Mouse (Mus musculus) lung, postnatal 0 days (tissue): ENCODE measurements around the gene Gltp. TPM values are rescaled to one million over a fixed set of nuclear protein-coding genes. Genes with fewer than 3 reads are reported as not detected.

Experiments
- ATAC-seq: fragments of 200-750 bp; cut with Nextera tagmentation; 2 replicates; pipeline ENCODE4 v1.8.0; 2017; ENCODE audit warnings: moderate library complexity
- DNase-seq: peaks from one replicate; pipeline ENCODE4 v3.0.0-alpha.2; 2016; ENCODE audit warnings: low spot score
- H3K27ac ChIP-seq: fragments of 300-500 bp; sonication (generic); 2 replicates; pipeline ENCODE4 v1.5.1; 2014; ENCODE audit warnings: antibody characterized with exemption, mild to moderate bottlenecking, low read length, mixed read lengths
- H3K27me3 ChIP-seq: fragments of 300-500 bp; sonication (generic); replicated peaks from 2 replicates; pipeline ENCODE4 v1.6.1; 2014; ENCODE audit warnings: low read length, mixed read lengths; ENCODE audit not compliant: insufficient read depth
- H3K36me3 ChIP-seq: fragments of 300-500 bp; sonication (generic); 2 replicates; pipeline ENCODE4 v1.6.1; 2014; ENCODE audit warnings: low read length, mixed read lengths; ENCODE audit not compliant: insufficient read depth
- H3K4me1 ChIP-seq: fragments of 300-500 bp; sonication (generic); 2 replicates; pipeline ENCODE4 v1.6.1; 2014; ENCODE audit warnings: antibody characterized with exemption, low read depth, low read length, mixed read lengths; ENCODE audit not compliant: insufficient read depth
- H3K4me2 ChIP-seq: fragments of 300-500 bp; sonication (generic); replicated peaks from 2 replicates; pipeline ENCODE4 v1.6.1; 2014; ENCODE audit warnings: low read depth, mild to moderate bottlenecking, low read length, moderate library complexity, mixed read lengths
- H3K4me3 ChIP-seq: fragments of 300-500 bp; sonication (generic); 2 replicates; pipeline ENCODE4 v1.5.1; 2014; ENCODE audit warnings: low read depth, low read length
- H3K9ac ChIP-seq: fragments of 300-500 bp; sonication (generic); replicated peaks from 2 replicates; pipeline ENCODE4 v1.6.1; 2014; ENCODE audit warnings: low read depth, mild to moderate bottlenecking
- H3K9me3 ChIP-seq: fragments of 300-500 bp; sonication (generic); 2 replicates; pipeline ENCODE4 v1.6.1; 2016; ENCODE audit warnings: low read length, mixed read lengths
- CTCF ChIP-seq: IDR thresholded peaks from 2 replicates; pipeline ENCODE4 v1.5.1; 2016; ENCODE audit warnings: antibody characterized with exemption, mild to moderate bottlenecking
- EP300 ChIP-seq: IDR thresholded peaks from 2 replicates; pipeline ENCODE4 v1.6.1; 2016; ENCODE audit warnings: antibody characterized with exemption, mild to moderate bottlenecking, control low read depth
- WGBS: fragments of 180-500 bp; shearing (Covaris S2); extraction: QIAGEN DNeasy Blood & Tissue Kit; methylation state at CpG from one replicate; pipeline ENCODE4 v1.1.7; 2014; 5-methylcytosine and 5-hydroxymethylcytosine counted together
- polyA plus RNA-seq: library from polyadenylated mRNA; unstranded; fragments of >200 nt; fragmentation: Nextera tagmentation; extraction: Ambion mirVana; gene quantifications from 2 replicates; pipeline ENCODE4 v1.2.1, GENCODE M21; 2015

Gltp gene
- polyA plus RNA-seq, 1 experiment from 2014 or later = 88.2 TPM

DNA sequence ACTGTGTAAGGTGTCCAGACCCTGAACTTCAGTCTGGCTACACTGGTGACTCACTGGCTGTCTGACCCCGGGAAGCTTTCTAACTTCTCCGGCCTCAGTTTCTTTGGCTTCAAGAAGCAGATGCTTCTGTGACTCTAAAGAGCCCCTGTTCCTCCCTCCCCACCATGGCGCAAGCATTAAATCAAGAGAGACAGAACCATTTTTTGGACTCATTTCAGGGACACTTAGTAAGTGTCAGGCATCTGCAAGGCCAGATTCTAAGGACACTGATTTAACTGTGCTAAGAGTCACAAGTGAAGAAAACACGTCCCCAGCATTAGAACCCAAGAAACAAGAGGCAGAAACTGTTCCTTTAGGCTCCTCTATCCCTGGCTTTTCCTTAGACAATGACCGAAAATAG, 4.8 kb downstream of the Gltp start:
- Histone ChIP-seq H3K4me2 (no peak overlapping the region), H3K4me3 (no peak overlapping the region), H3K4me1 (peaks cover 10% of the 10 kb centered on the region; the same call in 1 of the 2 replicates), H3K27ac (no peak overlapping the region), H3K27me3 (no peaks in the 10 kb centered on the region), H3K36me3 (no peaks in the 10 kb centered on the region), H3K9me3 (no peaks in the 10 kb centered on the region), H3K9ac (no peak overlapping the region)
- DNase-seq = no peak
- TF ChIP-seq EP300 = no peak
- no peak for TF ChIP-seq CTCF
- WGBS = 79% methylated on average over 5 of the region's 5 CpGs
- no peak for ATAC-seq

DNA sequence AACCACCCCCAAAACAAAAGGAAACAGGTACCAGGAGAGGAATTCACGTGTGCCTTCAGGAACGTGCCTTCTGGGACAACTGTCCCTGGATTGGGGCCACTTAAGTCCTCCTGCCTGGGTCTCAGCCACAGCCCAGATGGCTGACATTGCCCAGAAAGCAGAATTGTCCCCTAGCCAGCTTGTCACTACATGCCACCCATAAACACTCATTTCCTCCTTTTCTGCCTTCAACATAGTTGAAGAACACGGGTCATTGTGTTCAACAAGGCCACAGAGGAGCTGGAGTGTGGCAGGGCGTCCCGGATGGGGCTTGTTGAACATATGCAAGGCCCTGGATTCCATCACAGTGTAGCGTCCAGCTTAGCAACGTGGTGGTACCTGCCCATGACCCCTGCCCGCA, 9.1 kb downstream of the Gltp start:
- peak; percentile 79 for ATAC-seq
- 42% methylated on average over 8 of the region's 8 CpGs for WGBS

DNA sequence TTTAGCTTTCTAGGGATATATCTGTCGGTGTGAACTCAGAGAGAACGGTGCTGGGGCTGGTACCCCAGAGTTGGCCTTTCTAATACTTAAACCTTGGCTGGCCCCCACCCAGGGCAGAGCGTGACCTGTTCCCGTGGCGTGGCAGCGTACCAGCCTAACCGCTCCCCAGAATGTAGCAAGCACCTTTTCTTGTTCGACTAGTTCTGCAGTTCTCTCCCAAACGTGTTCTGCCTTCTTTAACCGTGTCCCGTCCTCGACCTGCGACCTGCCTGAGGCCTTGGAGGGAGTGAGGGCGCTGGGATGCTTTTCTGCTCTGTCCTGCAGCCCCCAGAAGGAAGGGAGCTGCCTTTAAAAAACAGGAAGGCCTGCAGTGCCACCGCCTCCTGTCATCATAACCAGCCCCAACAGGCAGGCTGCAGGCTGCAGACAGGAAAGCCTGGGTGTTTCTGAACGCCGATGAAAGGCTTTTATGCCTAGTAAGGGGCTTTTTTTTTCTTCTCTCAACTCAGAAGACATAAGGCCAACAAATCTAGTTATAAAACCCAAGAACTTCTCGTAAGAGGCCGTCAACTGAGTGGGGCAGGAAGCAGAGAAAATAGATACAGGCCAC, 10.0 kb downstream of the Gltp start:
- Histone ChIP-seq H3K9ac (0 out of 2 replicates have a peak overlapping the region, but pooled peaks have one; percentile 5), H3K4me3 (no peak overlapping the region), H3K27me3 (no peaks in the 10 kb centered on the region), H3K4me2 (no peak overlapping the region), H3K27ac (peak overlapping the region; percentile 68), H3K9me3 (no peaks in the 10 kb centered on the region), H3K4me1 (peaks cover 3% of the 10 kb centered on the region; the same call in 1 of the 2 replicates), H3K36me3 (peaks cover 3% of the 10 kb centered on the region; the same call in 1 of the 2 replicates)
- WGBS = 29% methylated on average over 19 of the region's 19 CpGs
- DNase-seq (peak; percentile 55), ATAC-seq (peak; percentile 39; the same call in 1 of the 2 replicates)
- TF ChIP-seq EP300 (no peak), CTCF (no peak)

More for the DNA sequence above, 9.1 kb downstream of the Gltp start:
- Histone ChIP-seq H3K4me3 (no peak overlapping the region), H3K36me3 (no peaks in the 10 kb centered on the region), H3K9ac (no peak overlapping the region), H3K4me1 (peaks cover 3% of the 10 kb centered on the region; the same call in 1 of the 2 replicates), H3K27ac (peak overlapping the region; percentile 68), H3K27me3 (no peaks in the 10 kb centered on the region), H3K9me3 (no peaks in the 10 kb centered on the region), H3K4me2 (no peak overlapping the region)
- TF ChIP-seq EP300 (peak; percentile 57), CTCF (no peak)
- DNase-seq = peak; percentile 68

DNA sequence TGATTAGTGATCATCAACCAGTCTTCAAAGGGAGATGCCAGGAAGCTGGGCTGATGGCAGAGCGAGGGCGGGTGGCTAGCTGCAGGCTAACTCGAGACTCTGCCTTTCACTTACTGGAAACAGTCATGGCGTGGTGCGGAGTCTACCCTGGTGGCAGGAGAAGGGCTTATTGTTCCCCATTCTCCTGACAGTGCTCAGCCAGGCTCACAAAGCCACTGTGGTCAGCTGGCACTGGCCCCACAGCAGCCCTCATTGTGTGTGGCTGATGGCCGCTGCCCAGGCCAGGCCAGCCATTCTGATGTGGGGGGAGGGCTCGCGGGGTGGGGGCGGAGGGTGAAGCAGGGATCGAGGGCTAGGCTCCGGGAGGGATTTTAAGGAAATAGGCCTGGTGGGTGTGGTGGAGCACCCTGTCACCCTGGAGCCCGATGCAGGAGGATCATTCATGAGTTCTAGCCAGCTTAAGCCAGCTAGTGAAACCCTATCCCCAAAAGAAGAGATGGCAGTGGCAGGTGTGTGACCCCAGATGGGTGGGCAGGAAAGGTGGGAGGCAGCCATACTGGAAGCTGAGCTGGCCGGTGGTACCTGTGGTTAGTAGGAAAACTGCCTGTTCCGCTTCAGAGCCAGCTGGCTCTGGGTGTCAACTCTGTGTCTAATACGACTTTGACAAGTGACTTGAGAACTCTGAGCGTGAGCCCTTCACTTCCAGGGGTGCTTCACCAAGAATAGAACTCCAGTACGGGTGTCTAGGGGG, 10.8 kb downstream of the Gltp start:
- no peak for DNase-seq
- H3K4me2 ChIP-seq = no peak overlapping the region
- no peak overlapping the region for H3K4me3 ChIP-seq
- TF ChIP-seq EP300 = no peak
- TF ChIP-seq CTCF = no peak
- H3K36me3 ChIP-seq = peaks cover 3% of the 10 kb centered on the region; the same call in 1 of the 2 replicates
- no peak for ATAC-seq
- peak overlapping the region; percentile 68 for H3K27ac ChIP-seq
- no peaks in the 10 kb centered on the region for H3K9me3 ChIP-seq
- H3K27me3 ChIP-seq = no peaks in the 10 kb centered on the region
- 71% methylated on average over 17 of the region's 17 CpGs for WGBS
- H3K9ac ChIP-seq = 0 out of 2 replicates have a peak overlapping the region, but pooled peaks have one; percentile 5
- peaks cover 3% of the 10 kb centered on the region; the same call in 1 of the 2 replicates for H3K4me1 ChIP-seq

DNA sequence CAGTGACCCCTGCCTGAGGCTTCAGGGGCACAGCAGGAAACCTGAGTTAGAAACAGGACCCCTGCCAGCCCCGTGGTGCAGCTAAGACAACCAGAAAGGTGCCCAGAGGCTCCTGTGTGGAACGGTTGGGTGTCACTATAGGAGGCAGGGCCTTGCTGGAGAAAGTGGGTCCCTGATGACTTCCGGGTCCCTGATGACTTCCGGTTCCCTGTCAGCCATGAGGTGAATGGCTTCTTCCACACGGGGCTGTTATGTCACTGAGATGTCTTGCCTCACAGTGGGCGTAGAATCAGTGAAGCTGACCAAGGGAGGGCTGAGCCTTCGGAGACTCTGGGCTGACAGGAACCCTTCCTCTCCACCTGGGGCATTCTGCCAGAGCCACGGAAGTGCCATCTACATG, 16.2 kb downstream of the Gltp start:
- H3K4me3 ChIP-seq = no peak overlapping the region
- no peak overlapping the region for H3K4me2 ChIP-seq
- no peak for TF ChIP-seq CTCF
- TF ChIP-seq EP300 = no peak
- no peaks in the 10 kb centered on the region for H3K4me1 ChIP-seq
- ATAC-seq (no peak), DNase-seq (no peak)
- WGBS = 81% methylated on average over 8 of the region's 8 CpGs
- no peak overlapping the region for H3K27ac ChIP-seq
- H3K9me3 ChIP-seq = no peaks in the 10 kb centered on the region
- H3K27me3 ChIP-seq = no peaks in the 10 kb centered on the region
- peaks cover 8% of the 10 kb centered on the region; the same call in 1 of the 2 replicates for H3K36me3 ChIP-seq
- no peak overlapping the region for H3K9ac ChIP-seq

DNA sequence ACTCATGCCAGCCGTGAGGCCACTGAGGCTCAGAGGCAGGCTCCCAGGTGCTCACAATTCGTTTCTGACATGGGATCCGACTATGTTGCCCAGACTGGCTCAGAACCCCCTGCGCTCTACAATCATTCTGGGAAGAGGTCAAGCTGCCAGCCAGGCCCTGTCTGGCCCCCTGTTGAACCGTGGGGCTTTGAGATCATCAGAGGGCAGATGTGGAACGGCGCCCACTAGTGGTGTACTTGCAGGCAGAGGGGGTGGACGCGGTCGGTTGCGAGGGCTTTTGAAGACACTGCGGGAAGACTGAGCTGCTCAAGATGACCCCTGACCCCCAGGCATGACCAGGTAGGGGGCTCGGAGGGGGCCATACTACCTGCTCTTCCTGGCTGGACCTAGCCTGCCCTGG, 17.7 kb downstream of the Gltp start:
- Histone ChIP-seq H3K4me1 (no peaks in the 10 kb centered on the region), H3K9me3 (no peaks in the 10 kb centered on the region), H3K4me3 (no peak overlapping the region), H3K9ac (no peak overlapping the region), H3K27me3 (no peaks in the 10 kb centered on the region), H3K4me2 (no peak overlapping the region), H3K27ac (no peak overlapping the region), H3K36me3 (peaks cover 8% of the 10 kb centered on the region; the same call in 1 of the 2 replicates)
- TF ChIP-seq CTCF (peak; percentile 30; the same call in 1 of the 2 replicates), EP300 (no peak)
- WGBS = 86% methylated on average over 13 of the region's 13 CpGs
- DNase-seq = no peak
- no peak for ATAC-seq
